Mouse (Mus musculus) B cell, adult 2 months (primary cell): ENCODE measurements around the gene Ifi27l2a.

ENCODE experiments used
- DNase-seq, 2 experiments: peaks; one replicate each; pipeline ENCODE4 v3.0.0; 2022

The Ifi27l2a gene

GRCm38 (mm10) chr12:103425729-103426470 lies 17.6 kb downstream of the Ifi27l2a start, which contains the start of gene Ddx24:
Gene Ddx24, minus strand, starts transcription at chr12:103425830.
- DNase-seq = peak; percentile 99

DNA sequence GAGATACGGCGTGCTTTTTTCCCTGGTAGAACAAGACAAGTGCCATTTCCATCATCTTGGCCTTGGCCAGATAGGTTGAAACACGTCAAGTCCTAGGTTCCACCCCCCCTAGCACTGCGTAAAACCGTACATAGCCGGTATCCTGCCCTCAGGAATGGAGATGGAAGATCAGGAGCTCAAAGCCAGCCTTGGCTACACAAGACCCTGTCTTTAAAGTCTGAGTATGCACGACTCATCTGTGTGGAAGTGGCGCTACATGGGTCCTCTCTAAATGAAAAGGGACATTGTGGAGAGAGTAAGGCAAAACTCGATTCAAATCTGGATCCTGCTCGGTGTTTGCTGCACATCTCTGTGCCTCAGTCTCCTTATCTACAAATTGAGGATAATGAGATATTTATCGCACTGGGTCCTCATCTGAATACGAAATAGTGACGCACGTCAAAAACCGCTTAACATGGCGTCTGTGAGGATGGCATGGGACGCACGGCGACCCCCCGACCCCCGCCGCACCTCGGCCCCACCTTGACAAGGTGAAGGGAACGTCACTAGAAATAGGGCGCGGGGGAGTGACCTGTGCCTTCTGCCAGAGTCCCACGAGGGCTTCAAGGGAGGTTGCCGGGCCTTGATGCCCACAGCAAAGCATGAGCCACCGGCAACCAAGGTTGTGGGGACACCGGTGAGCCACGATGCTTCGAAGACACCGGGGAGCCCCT lies 18.3 kb downstream of the Ifi27l2a start:
- DNase-seq = no peak

- no peak for DNase-seq
These were observed 35.3 kb downstream of the Ifi27l2a start for GRCm38 (mm10) chr12:103408144-103408543.

GRCm38 (mm10) chr12:103407720-103408119 lies 35.8 kb downstream of the Ifi27l2a start, which contains the start of gene 9330161L09Rik:
Gene 9330161L09Rik, minus strand, starts transcription at chr12:103407820.
- DNase-seq = no peak

DNA sequence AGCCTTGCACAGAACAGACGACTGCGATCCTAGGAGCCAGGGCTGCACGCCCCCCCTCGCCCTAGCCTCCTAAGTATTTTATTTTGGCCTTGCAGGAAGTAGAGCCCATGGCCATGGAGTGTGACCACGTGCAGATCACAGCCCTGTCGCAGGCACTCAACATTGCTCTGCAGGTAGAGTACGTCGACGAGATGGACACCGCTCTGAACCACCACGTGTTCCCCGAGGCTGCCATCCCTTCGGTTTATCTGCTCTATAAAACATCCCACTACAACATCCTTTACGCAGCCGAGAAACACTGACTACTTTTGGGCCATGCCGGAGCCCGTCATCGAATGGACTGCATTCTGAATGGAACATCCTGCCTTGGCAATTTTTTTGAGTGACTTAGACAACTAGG lies 39.3 kb downstream of the Ifi27l2a start:
- DNase-seq = no peak

- DNase-seq = peak; percentile 18 to 21
These were observed 46.7 kb downstream of the Ifi27l2a start for GRCm38 (mm10) chr12:103396751-103397150.

GRCm38 (mm10) chr12:103395486-103396275 lies 47.8 kb downstream of the Ifi27l2a start:
- no peak for DNase-seq

GRCm38 (mm10) chr12:103393528-103393927 lies 50.0 kb downstream of the Ifi27l2a start:
- DNase-seq = no peak
